ENCODE assay signal across 17 mouse cellular contexts in the genomic region with DNA sequence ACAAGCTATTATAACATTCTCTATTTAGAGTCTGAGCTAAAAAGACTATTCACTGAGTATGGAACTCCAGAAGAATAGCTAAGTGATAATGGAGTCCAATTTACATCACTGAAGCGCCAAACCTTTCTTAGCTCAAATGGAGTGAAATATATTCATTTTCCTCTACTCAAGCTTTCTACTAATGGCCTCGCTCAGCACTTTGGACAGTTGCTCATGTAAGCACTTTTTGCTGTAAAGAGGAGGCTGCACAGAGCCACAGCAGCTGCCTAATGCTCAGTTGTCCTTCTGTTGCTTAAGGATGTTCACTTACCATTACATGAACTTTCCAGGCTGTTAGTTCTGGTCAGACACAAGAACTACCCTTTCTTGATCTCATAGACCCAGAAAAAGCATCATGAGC.
DNase-seq lines count a peak whose midpoint lies in the region; ATAC-seq and TF ChIP-seq lines count a peak whose summit lies in the region.
"Had no signal": no experiment of that assay in that cellular context is flagged by ENCODE, and none has a peak within 500 bp of the region (broad histone marks: within the 10 kb centered on the region; RNA-seq: fewer than 3 reads in every experiment).

No protein-coding gene starts in this region.

- no peak for TF ChIP-seq POLR2A in brain, embryonic 14.5 days (IDR thresholded peaks at IDR 0.05; ENCODE audit: borderline replicate concordance, extremely low read depth, insufficient read depth, insufficient read length, poor library complexity, severe bottlenecking)

- 41% methylated on average over 2 of the region's 2 CpGs for WGBS in forebrain, embryonic 13.5 days
- WGBS in forebrain, embryonic 16.5 days = 24% methylated on average over 2 of the region's 2 CpGs

- DNase-seq in brain, adult 2 months (ENCODE audit: low read depth, low spot score) = peak; percentile 1
- peak; percentile 65 for DNase-seq in brain, embryonic 14.5 days (ENCODE audit: low read depth)
- DNase-seq: adrenal gland, adult 2 months; adrenal gland, postnatal 10 days; adrenal gland, postnatal 25 days; cerebellum, adult 11 months; cerebellum, adult 18-20 months; cerebellum, adult 8-10 months; cerebellum, postnatal 10 days; cerebellum, postnatal 25 days; gastrocnemius, adult 2 months had no signal

- no peaks in the 10 kb centered on the region for H3K27me3 ChIP-seq in forebrain, embryonic 13.5 days
- no peaks in the 10 kb centered on the region for H3K27me3 ChIP-seq in forebrain, embryonic 16.5 days (replicated peaks; ENCODE audit: control insufficient read depth, insufficient read depth, low read length)
- H3K27me3 ChIP-seq: embryonic facial prominence, embryonic 12.5 days had no signal

- H3K27ac ChIP-seq in forebrain, embryonic 13.5 days = no peak overlapping the region
- no peak overlapping the region for H3K27ac ChIP-seq in forebrain, embryonic 16.5 days (ENCODE audit: low read length)
- H3K27ac ChIP-seq: embryonic facial prominence, embryonic 10.5 days; embryonic facial prominence, embryonic 12.5 days; gastrocnemius, adult 2 months had no signal

- no peak for TF ChIP-seq CTCF in brain, embryonic 14.5 days (IDR thresholded peaks at IDR 0.05; ENCODE audit: borderline replicate concordance, extremely low read depth, insufficient read depth, insufficient read length)

- no peak overlapping the region for H3K4me2 ChIP-seq in forebrain, embryonic 13.5 days
- no peak overlapping the region for H3K4me2 ChIP-seq in forebrain, embryonic 16.5 days (ENCODE audit: low read length)
- H3K4me2 ChIP-seq: embryonic facial prominence, embryonic 12.5 days had no signal

- H3K4me1 ChIP-seq in forebrain, embryonic 13.5 days = peaks cover 6% of the 10 kb centered on the region; the same call in 1 of the 2 replicates
- no peaks in the 10 kb centered on the region for H3K4me1 ChIP-seq in forebrain, embryonic 16.5 days (replicated peaks; ENCODE audit: control insufficient read depth, insufficient read depth, low read length)
- H3K4me1 ChIP-seq: embryonic facial prominence, embryonic 10.5 days; embryonic facial prominence, embryonic 12.5 days had no signal

- no peaks in the 10 kb centered on the region for H3K36me3 ChIP-seq in forebrain, embryonic 13.5 days (ENCODE audit: poor library complexity, severe bottlenecking)
- H3K36me3 ChIP-seq in forebrain, embryonic 16.5 days (ENCODE audit: control insufficient read depth, insufficient read depth) = no peaks in the 10 kb centered on the region
- H3K36me3 ChIP-seq: embryonic facial prominence, embryonic 10.5 days; embryonic facial prominence, embryonic 12.5 days had no signal

- H3K9me3 ChIP-seq in forebrain, embryonic 13.5 days (replicated peaks) = no peaks in the 10 kb centered on the region
- no peaks in the 10 kb centered on the region for H3K9me3 ChIP-seq in forebrain, embryonic 16.5 days (ENCODE audit: control insufficient read depth, low read length)
- H3K9me3 ChIP-seq: embryonic facial prominence, embryonic 10.5 days; embryonic facial prominence, embryonic 12.5 days had no signal

- H3K9ac ChIP-seq in forebrain, embryonic 13.5 days = no peak overlapping the region
- H3K9ac ChIP-seq in forebrain, embryonic 16.5 days (replicated peaks; ENCODE audit: low read depth, low read length) = no peak overlapping the region
- H3K9ac ChIP-seq: embryonic facial prominence, embryonic 12.5 days had no signal

- ATAC-seq in forebrain, embryonic 13.5 days = peak; percentile 51; the same call in 1 of the 2 replicates
- no peak for ATAC-seq in forebrain, embryonic 16.5 days
- no peak for ATAC-seq in erythroblast, adult 5-6 weeks (replicated peaks; ENCODE audit: low FRiP score, poor library complexity, severe bottlenecking)

- no peak overlapping the region for H3K4me3 ChIP-seq in forebrain, embryonic 13.5 days
- no peak overlapping the region for H3K4me3 ChIP-seq in forebrain, embryonic 16.5 days (replicated peaks; ENCODE audit: low read length)
- H3K4me3 ChIP-seq: embryonic facial prominence, embryonic 10.5 days; embryonic facial prominence, embryonic 12.5 days; erythroblast, embryonic 14.5 days; gastrocnemius, adult 2 months had no signal
